Mouse (Mus musculus): ENCODE data around the gene Gm4312. TPM values are rescaled to one million over a fixed set of nuclear protein-coding genes. Genes with fewer than 3 reads are reported as not detected.
"Not testable (repeated sequence)": the region's sequence is repeated elsewhere in the genome, so short reads cannot be mapped to it uniquely, and the experiment has no call there.

The Gm4312 gene
- polyA plus RNA-seq, 1 experiment from 2014 or later, result not detected

DNA sequence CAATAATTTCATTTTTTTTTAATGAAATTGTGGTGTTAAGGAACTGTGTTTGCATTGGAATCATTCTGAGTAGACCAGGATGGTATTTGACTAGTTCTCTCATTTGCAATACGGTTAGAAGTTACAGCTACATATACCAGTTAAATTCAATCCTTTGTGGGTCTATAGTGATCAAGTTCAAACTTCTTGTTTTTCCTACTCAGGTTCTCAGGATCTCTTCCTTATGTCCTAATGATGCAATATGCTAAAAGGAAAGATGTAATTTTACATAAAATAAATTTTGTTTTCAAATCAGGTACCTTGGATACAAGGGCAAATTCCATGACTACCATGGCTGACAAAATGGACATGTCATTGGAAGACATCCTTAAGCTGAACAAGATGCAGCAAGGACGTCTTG, 47.0 kb downstream of the Gm4312 start, which contains the start of gene Gm4301:
Gene Gm4301, plus strand, starts transcription at position 301 of the 400 bp plus-strand sequence.
- not testable (repeated sequence) for H3K4me1 ChIP-seq (ENCODE audit: control insufficient read depth, insufficient read depth, low read length); H3K4me3 ChIP-seq (ENCODE audit: low read depth, low read length); H3K36me3 ChIP-seq (ENCODE audit: control insufficient read depth, insufficient read depth, low read length); ATAC-seq (ENCODE audit: insufficient number of reproducible peaks, low FRiP score, low TSS enrichment, low read depth); H3K4me2 ChIP-seq (ENCODE audit: low read depth, severe bottlenecking); H3K9me3 ChIP-seq (ENCODE audit: control insufficient read depth, low read length); H3K27me3 ChIP-seq (ENCODE audit: control insufficient read depth, insufficient read depth, low read length); H3K9ac ChIP-seq (ENCODE audit: low read length); DNase-seq (ENCODE audit: low spot score); H3K27ac ChIP-seq (replicated peaks; ENCODE audit: low read depth, low read length)
- no CpG with 5 or more reads among the region's 2 CpGs for WGBS

Other genes with a start within 250 kb of the Gm4312 start
- not detected in 2 replicates for gene Gm4301, start 46.9 kb downstream of the Gm4312 start, polyA plus RNA-seq (2014; fragmentation: Nextera tagmentation; extraction: Ambion mirVana)
- gene Gm4302, start 41.7 kb downstream of the Gm4312 start, polyA plus RNA-seq (2014; fragmentation: Nextera tagmentation; extraction: Ambion mirVana), result not detected in 2 replicates
- gene Gm4303, start 36.6 kb downstream of the Gm4312 start, polyA plus RNA-seq (2014; fragmentation: Nextera tagmentation; extraction: Ambion mirVana), result not detected in 2 replicates
- gene Gm4305, start 31.5 kb downstream of the Gm4312 start, polyA plus RNA-seq (2014; fragmentation: Nextera tagmentation; extraction: Ambion mirVana), result not detected in 2 replicates
- not detected in 2 replicates for gene Gm4307, start 21.2 kb downstream of the Gm4312 start, polyA plus RNA-seq (2014; fragmentation: Nextera tagmentation; extraction: Ambion mirVana)
- 26.7 and 30.4 TPM in 2 replicates for gene Tmtc3, start 104.8 kb upstream of the Gm4312 start, polyA plus RNA-seq (2014; fragmentation: Nextera tagmentation; extraction: Ambion mirVana)
- gene Cep290, start 105.0 kb upstream of the Gm4312 start, polyA plus RNA-seq (2014; fragmentation: Nextera tagmentation; extraction: Ambion mirVana), result 6.1 and 8.0 TPM in 2 replicates
- 9.2 and 9.4 TPM in 2 replicates for gene 4930430F08Rik, start 207.9 kb upstream of the Gm4312 start, polyA plus RNA-seq (2014; fragmentation: Nextera tagmentation; extraction: Ambion mirVana)
- gene 1700017N19Rik, start 207.9 kb upstream of the Gm4312 start, polyA plus RNA-seq (2014; fragmentation: Nextera tagmentation; extraction: Ambion mirVana), result not detected in 2 replicates

All from limb, embryonic 11.5 days (tissue).